Mouse (Mus musculus): Measurements from ENCODE around the gene Ralgapb. TPM values are rescaled to one million over a fixed set of nuclear protein-coding genes. Genes with fewer than 3 reads are reported as not detected.

The Ralgapb gene
- polyA plus RNA-seq, 1 experiment from 2014 or later = 14.8 TPM

GRCm38 (mm10) chr2:158413240-158413639 is 3.6 kb downstream of the Ralgapb start:
- WGBS = 46% methylated on average over 2 of the region's 2 CpGs
- Histone ChIP-seq H3K4me3 (ENCODE audit: low read depth, low read length) (no peak overlapping the region), H3K36me3 (ENCODE audit: insufficient read depth, low read length) (no peaks in the 10 kb centered on the region), H3K9me3 (ENCODE audit: low read length) (no peaks in the 10 kb centered on the region), H3K27ac (ENCODE audit: low read length) (no peak overlapping the region), H3K4me1 (ENCODE audit: insufficient read depth, low read depth, low read length) (no peaks in the 10 kb centered on the region; the same call in 1 of the 2 replicates), H3K9ac (replicated peaks; ENCODE audit: low read depth) (no peak overlapping the region), H3K4me2 (replicated peaks; ENCODE audit: low read depth, low read length) (no peak overlapping the region), H3K27me3 (replicated peaks; ENCODE audit: insufficient read depth, low read length) (no peaks in the 10 kb centered on the region)
- ATAC-seq = no peak
- TF ChIP-seq EP300 (IDR thresholded peaks at IDR 0.05) (no peak), CTCF (IDR thresholded peaks at IDR 0.05) (no peak)
- no peak for DNase-seq (ENCODE audit: low spot score)

GRCm38 (mm10) chr2:158415826-158416225 is 6.2 kb downstream of the Ralgapb start:
- Histone ChIP-seq H3K9ac (replicated peaks; ENCODE audit: low read depth) (no peak overlapping the region), H3K27me3 (replicated peaks; ENCODE audit: insufficient read depth, low read length) (no peaks in the 10 kb centered on the region), H3K4me1 (ENCODE audit: insufficient read depth, low read depth, low read length) (no peaks in the 10 kb centered on the region; the same call in 1 of the 2 replicates), H3K4me3 (ENCODE audit: low read depth, low read length) (no peak overlapping the region), H3K36me3 (ENCODE audit: insufficient read depth, low read length) (no peaks in the 10 kb centered on the region), H3K27ac (ENCODE audit: low read length) (no peak overlapping the region), H3K9me3 (ENCODE audit: low read length) (no peaks in the 10 kb centered on the region), H3K4me2 (replicated peaks; ENCODE audit: low read depth, low read length) (no peak overlapping the region)
- TF ChIP-seq CTCF (IDR thresholded peaks at IDR 0.05) (no peak), EP300 (IDR thresholded peaks at IDR 0.05) (no peak)
- WGBS = 83% methylated on average over 1 of the region's 1 CpGs
- DNase-seq (ENCODE audit: low spot score) (no peak), ATAC-seq (no peak)

- 68% methylated on average over 1 of the region's 1 CpGs for WGBS
- TF ChIP-seq CTCF (IDR thresholded peaks at IDR 0.05) (no peak), EP300 (IDR thresholded peaks at IDR 0.05) (no peak)
- DNase-seq (ENCODE audit: low spot score) (no peak), ATAC-seq (no peak)
- no peaks in the 10 kb centered on the region for H3K9me3 ChIP-seq (ENCODE audit: low read length)
- H3K4me1 ChIP-seq (ENCODE audit: insufficient read depth, low read depth, low read length) = no peaks in the 10 kb centered on the region
- H3K9ac ChIP-seq (replicated peaks; ENCODE audit: low read depth) = no peak overlapping the region
- H3K27me3 ChIP-seq (replicated peaks; ENCODE audit: insufficient read depth, low read length) = no peaks in the 10 kb centered on the region
- H3K4me3 ChIP-seq (ENCODE audit: low read depth, low read length) = no peak overlapping the region
- H3K27ac ChIP-seq (ENCODE audit: low read length) = no peak overlapping the region
- no peak overlapping the region for H3K4me2 ChIP-seq (replicated peaks; ENCODE audit: low read depth, low read length)
- 0 out of 2 replicates have a peak, but pooled peaks cover 6% of the 10 kb centered on the region for H3K36me3 ChIP-seq (ENCODE audit: insufficient read depth, low read length)
These were observed 9.0 kb downstream of the Ralgapb start for GRCm38 (mm10) chr2:158418663-158419062.

GRCm38 (mm10) chr2:158445814-158446213 is 36.2 kb downstream of the Ralgapb start:
- no peak for ATAC-seq

GRCm38 (mm10) chr2:158449845-158450244 is 40.2 kb downstream of the Ralgapb start:
- H3K4me1 ChIP-seq (ENCODE audit: insufficient read depth, low read depth, low read length) = no peaks in the 10 kb centered on the region
- WGBS = 89% methylated on average over 7 of the region's 7 CpGs
- H3K4me2 ChIP-seq (replicated peaks; ENCODE audit: low read depth, low read length) = no peak overlapping the region
- no peak overlapping the region for H3K4me3 ChIP-seq (ENCODE audit: low read depth, low read length)
- no peak overlapping the region for H3K9ac ChIP-seq (replicated peaks; ENCODE audit: low read depth)
- TF ChIP-seq CTCF (IDR thresholded peaks at IDR 0.05) (no peak), EP300 (IDR thresholded peaks at IDR 0.05) (no peak)
- peaks cover 20% of the 10 kb centered on the region; the same call in 1 of the 2 replicates for H3K36me3 ChIP-seq (ENCODE audit: insufficient read depth, low read length)
- no peak for DNase-seq (ENCODE audit: low spot score)
- no peak overlapping the region for H3K27ac ChIP-seq (ENCODE audit: low read length)
- ATAC-seq = no peak
- no peaks in the 10 kb centered on the region for H3K27me3 ChIP-seq (replicated peaks; ENCODE audit: insufficient read depth, low read length)
- H3K9me3 ChIP-seq (ENCODE audit: low read length) = no peaks in the 10 kb centered on the region

More at GRCm38 (mm10) chr2:158445814-158446213, 36.2 kb downstream of the Ralgapb start:
- Histone ChIP-seq H3K4me1 (ENCODE audit: insufficient read depth, low read depth, low read length) (no peaks in the 10 kb centered on the region), H3K4me2 (replicated peaks; ENCODE audit: low read depth, low read length) (no peak overlapping the region), H3K9ac (replicated peaks; ENCODE audit: low read depth) (no peak overlapping the region), H3K4me3 (ENCODE audit: low read depth, low read length) (no peak overlapping the region), H3K9me3 (ENCODE audit: low read length) (no peaks in the 10 kb centered on the region), H3K27me3 (replicated peaks; ENCODE audit: insufficient read depth, low read length) (no peaks in the 10 kb centered on the region), H3K27ac (ENCODE audit: low read length) (no peak overlapping the region), H3K36me3 (ENCODE audit: insufficient read depth, low read length) (peaks cover 19% of the 10 kb centered on the region; the same call in 1 of the 2 replicates)
- no peak for DNase-seq (ENCODE audit: low spot score)
- WGBS = 55% methylated on average over 1 of the region's 1 CpGs
- TF ChIP-seq CTCF (IDR thresholded peaks at IDR 0.05) (no peak), EP300 (IDR thresholded peaks at IDR 0.05) (no peak)

- WGBS = 84% methylated on average over 4 of the region's 4 CpGs
- DNase-seq (ENCODE audit: low spot score) (no peak), ATAC-seq (no peak)
- TF ChIP-seq EP300 (IDR thresholded peaks at IDR 0.05) = no peak
- no peak for TF ChIP-seq CTCF (IDR thresholded peaks at IDR 0.05)
- Histone ChIP-seq H3K36me3 (ENCODE audit: insufficient read depth, low read length) (peaks cover 27% of the 10 kb centered on the region; the same call in 1 of the 2 replicates), H3K27ac (ENCODE audit: low read length) (no peak overlapping the region), H3K4me3 (ENCODE audit: low read depth, low read length) (no peak overlapping the region), H3K9me3 (ENCODE audit: low read length) (no peaks in the 10 kb centered on the region), H3K9ac (replicated peaks; ENCODE audit: low read depth) (no peak overlapping the region), H3K4me1 (ENCODE audit: insufficient read depth, low read depth, low read length) (no peaks in the 10 kb centered on the region), H3K4me2 (replicated peaks; ENCODE audit: low read depth, low read length) (no peak overlapping the region), H3K27me3 (replicated peaks; ENCODE audit: insufficient read depth, low read length) (no peaks in the 10 kb centered on the region)
These were observed 46.8 kb downstream of the Ralgapb start for GRCm38 (mm10) chr2:158456451-158456850.

- no peaks in the 10 kb centered on the region for H3K4me1 ChIP-seq (ENCODE audit: insufficient read depth, low read depth, low read length)
- no peaks in the 10 kb centered on the region for H3K9me3 ChIP-seq (ENCODE audit: low read length)
- DNase-seq (ENCODE audit: low spot score) (no peak), ATAC-seq (no peak)
- peaks cover 32% of the 10 kb centered on the region; the same call in 1 of the 2 replicates for H3K36me3 ChIP-seq (ENCODE audit: insufficient read depth, low read length)
- 70% methylated on average over 1 of the region's 1 CpGs for WGBS
- no peak overlapping the region for H3K4me3 ChIP-seq (ENCODE audit: low read depth, low read length)
- no peak for TF ChIP-seq CTCF (IDR thresholded peaks at IDR 0.05)
- TF ChIP-seq EP300 (IDR thresholded peaks at IDR 0.05) = no peak
- no peak overlapping the region for H3K27ac ChIP-seq (ENCODE audit: low read length)
- H3K4me2 ChIP-seq (replicated peaks; ENCODE audit: low read depth, low read length) = no peak overlapping the region
- no peak overlapping the region for H3K9ac ChIP-seq (replicated peaks; ENCODE audit: low read depth)
- no peaks in the 10 kb centered on the region for H3K27me3 ChIP-seq (replicated peaks; ENCODE audit: insufficient read depth, low read length)
These were observed 48.0 kb downstream of the Ralgapb start for GRCm38 (mm10) chr2:158457610-158458009.
